Mouse (Mus musculus) common myeloid progenitor, adult 5-6 weeks (primary cell): Measurements from ENCODE around the gene Pnpla8. TPM values are rescaled to one million over a fixed set of nuclear protein-coding genes. Genes with fewer than 3 reads are reported as not detected.
"Not testable (repeated sequence)": the region's sequence is repeated elsewhere in the genome, so short reads cannot be mapped to it uniquely, and the experiment has no call there.

Experiments used
- ATAC-seq: replicated peaks from 2 replicates; pipeline ENCODE4 v1.8.0; 2016; ENCODE audit warnings: low read depth, mild to moderate bottlenecking, moderate TSS enrichment, inconsistent platforms; ENCODE audit not compliant: poor library complexity, severe bottlenecking
- total RNA-seq: library from RNA; stranded (forward); fragments of 200-1000, 187-1606 nt; gene quantifications from 2 replicates; pipeline ENCODE4 v1.2.3, GENCODE M21; 2017

Pnpla8 gene
- total RNA-seq, 1 experiment from 2014 or later: 45.4 TPM

GRCm38 (mm10) chr12:44268728-44269302, 47.6 kb downstream of the Pnpla8 start:
- peak; percentile 87 for ATAC-seq

GRCm38 (mm10) chr12:44269311-44269831, 48.2 kb downstream of the Pnpla8 start:
- ATAC-seq: peak; percentile 60

GRCm38 (mm10) chr12:44274125-44274835, 53.1 kb downstream of the Pnpla8 start:
- no peak for ATAC-seq

- not testable (repeated sequence) for ATAC-seq
These were observed 59.0 kb downstream of the Pnpla8 start for GRCm38 (mm10) chr12:44280147-44280546.

- ATAC-seq: no peak
These were observed 60.4 kb downstream of the Pnpla8 start for GRCm38 (mm10) chr12:44281534-44281933.

- ATAC-seq: peak; percentile 69
These were observed 62.2 kb downstream of the Pnpla8 start for GRCm38 (mm10) chr12:44283378-44283777.

- ATAC-seq: no peak
These were observed 65.8 kb downstream of the Pnpla8 start for GRCm38 (mm10) chr12:44286992-44287391.

GRCm38 (mm10) chr12:44292281-44292680, 71.1 kb downstream of the Pnpla8 start:
- ATAC-seq: peak; percentile 92

GRCm38 (mm10) chr12:44300793-44301192, 79.6 kb downstream of the Pnpla8 start:
- no peak for ATAC-seq

- ATAC-seq: no peak
These were observed 82.8 kb downstream of the Pnpla8 start for GRCm38 (mm10) chr12:44304012-44304411.

- ATAC-seq: no peak
These were observed 83.7 kb downstream of the Pnpla8 start for GRCm38 (mm10) chr12:44304869-44305268.

- ATAC-seq: no peak
These were observed 87.1 kb downstream of the Pnpla8 start for GRCm38 (mm10) chr12:44308221-44308620.

GRCm38 (mm10) chr12:44315212-44315611, 94.0 kb downstream of the Pnpla8 start:
- ATAC-seq: no peak

GRCm38 (mm10) chr12:44325091-44325490, 103.9 kb downstream of the Pnpla8 start:
- ATAC-seq: no peak

- ATAC-seq: no peak
These were observed 106.3 kb downstream of the Pnpla8 start for GRCm38 (mm10) chr12:44327452-44327851.

- peak; percentile 52 for ATAC-seq
These were observed 107.5 kb downstream of the Pnpla8 start, which contains the start of gene Nrcam for GRCm38 (mm10) chr12:44328381-44329315. TSS of gene Nrcam (plus strand) at chr12:44328885.

GRCm38 (mm10) chr12:44329316-44330215, 108.4 kb downstream of the Pnpla8 start:
- ATAC-seq: peak; percentile 42

- ATAC-seq: no peak
These were observed 109.1 kb downstream of the Pnpla8 start for GRCm38 (mm10) chr12:44330216-44330719.

GRCm38 (mm10) chr12:44337136-44337640, 116.0 kb downstream of the Pnpla8 start:
- ATAC-seq: no peak
